Mouse (Mus musculus): ENCODE data around the gene Kcna7.

GRCm38 (mm10) chr7:45406157-45407156 is 1.0 kb downstream of the Kcna7 start:
- TF ChIP-seq CTCF (IDR thresholded peaks at IDR 0.05; ENCODE audit: borderline replicate concordance, extremely low read depth, insufficient read depth, insufficient read length) (no peak), POLR2A (IDR thresholded peaks at IDR 0.05; ENCODE audit: borderline replicate concordance, extremely low read depth, insufficient read depth, insufficient read length, poor library complexity, severe bottlenecking) (no peak)
